9 mouse cellular contexts compared by ENCODE assay signal in the genomic region with DNA sequence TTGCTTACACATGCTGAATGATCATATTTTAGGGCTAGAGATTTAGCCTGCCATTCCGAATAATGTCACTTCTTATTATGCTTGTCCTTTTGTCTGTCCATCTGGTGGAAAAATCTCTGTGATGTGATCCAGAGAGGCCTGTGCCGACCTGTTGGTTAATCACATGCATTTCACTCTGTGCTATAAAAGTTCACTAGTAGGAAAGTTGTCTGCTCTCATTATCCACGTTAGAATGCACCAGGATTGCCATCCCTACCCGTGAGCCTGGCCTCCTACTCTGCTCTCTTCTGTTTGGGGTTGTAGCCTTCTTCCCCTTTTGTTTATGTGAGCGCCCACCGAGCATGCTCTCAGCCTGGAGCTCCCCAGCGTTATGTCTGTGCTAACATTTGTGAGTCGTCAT.
"Had no signal": no experiment of that assay in that cellular context is flagged by ENCODE, and none has a peak within 500 bp of the region (broad histone marks: within the 10 kb centered on the region; RNA-seq: fewer than 3 reads in every experiment).

No protein-coding gene starts in this region.

- H3K4me3 ChIP-seq: limb, embryonic 10.5 days; liver, embryonic 15.5 days; megakaryocyte, embryonic 14.5 days had no signal

- H3K9me3 ChIP-seq: limb, embryonic 10.5 days; liver, embryonic 15.5 days had no signal

- DNase-seq: kidney, adult 11 months; kidney, postnatal 14 days; lung, adult 2 months; thymus, postnatal 4 days had no signal

- H3K4me2 ChIP-seq: liver, embryonic 11.5 days; liver, embryonic 15.5 days had no signal

- H3K4me1 ChIP-seq: liver, embryonic 15.5 days; megakaryocyte, embryonic 14.5 days had no signal

- H3K27ac ChIP-seq: limb, embryonic 10.5 days; liver, embryonic 15.5 days; macrophage had no signal

- H3K36me3 ChIP-seq: liver, embryonic 15.5 days had no signal

- H3K27me3 ChIP-seq: liver, embryonic 15.5 days; megakaryocyte, embryonic 14.5 days had no signal

- H3K9ac ChIP-seq: liver, embryonic 15.5 days had no signal
